Mouse (Mus musculus) liver, embryonic 15.5 days (tissue): ENCODE measurements around the gene Coq8a. TPM values are rescaled to one million over a fixed set of nuclear protein-coding genes. Genes with fewer than 3 reads are reported as not detected.

Experiments used
- ATAC-seq: fragments of 200-750 bp; cut with Nextera tagmentation; 2 replicates; pipeline ENCODE4 v1.8.0; 2017; ENCODE audit warnings: moderate number of reproducible peaks, mild to moderate bottlenecking, moderate library complexity; ENCODE audit not compliant: insufficient read depth
- H3K27ac ChIP-seq: fragments of 300-500 bp; sonication (generic); replicated peaks from 2 replicates; pipeline ENCODE4 v1.5.1; 2015; ENCODE audit warnings: mild to moderate bottlenecking, inconsistent platforms
- H3K27me3 ChIP-seq: fragments of 300-500 bp; sonication (generic); 2 replicates; pipeline ENCODE4 v1.6.1; 2015; ENCODE audit warnings: mild to moderate bottlenecking, inconsistent platforms
- H3K36me3 ChIP-seq: fragments of 300-500 bp; sonication (generic); replicated peaks from 2 replicates; pipeline ENCODE4 v1.6.1; 2015; ENCODE audit warnings: moderate library complexity, mild to moderate bottlenecking, inconsistent platforms
- H3K4me1 ChIP-seq: fragments of 300-500 bp; sonication (generic); replicated peaks from 2 replicates; pipeline ENCODE4 v1.6.1; 2015; ENCODE audit warnings: inconsistent platforms
- H3K4me2 ChIP-seq: fragments of 300-500 bp; sonication (generic); 2 replicates; pipeline ENCODE4 v1.6.1; 2015; ENCODE audit warnings: moderate library complexity, mild to moderate bottlenecking, inconsistent platforms
- H3K4me3 ChIP-seq: fragments of 300-500 bp; sonication (generic); replicated peaks from 2 replicates; pipeline ENCODE4 v1.5.1; 2015; ENCODE audit warnings: mild to moderate bottlenecking, inconsistent platforms
- H3K9ac ChIP-seq: fragments of 300-500 bp; sonication (generic); 2 replicates; pipeline ENCODE4 v1.6.1; 2015; ENCODE audit warnings: moderate library complexity, mild to moderate bottlenecking, inconsistent platforms
- H3K9me3 ChIP-seq: fragments of 300-500 bp; sonication (generic); replicated peaks from 2 replicates; pipeline ENCODE4 v1.6.1; 2016; ENCODE audit warnings: inconsistent platforms
- WGBS: fragments of 180-500 bp; shearing (Covaris S2); methylation state at CpG from one replicate; pipeline ENCODE4 v1.1.7; 2015; ENCODE audit warnings: mixed read lengths; ENCODE audit not compliant: insufficient replicate concordance; 5-methylcytosine and 5-hydroxymethylcytosine counted together
- polyA plus RNA-seq: library from polyadenylated mRNA; unstranded; fragments of >200 nt; fragmentation: Nextera tagmentation; extraction: Ambion mirVana; gene quantifications from 2 replicates; pipeline ENCODE4 v1.2.1, GENCODE M21; 2015

The Coq8a gene
- polyA plus RNA-seq, 1 experiment from 2014 or later, result 25.3 TPM

- H3K27me3 ChIP-seq, result no peaks in the 10 kb centered on the region
- no peak overlapping the region for H3K9ac ChIP-seq
- H3K9me3 ChIP-seq, result no peaks in the 10 kb centered on the region
- H3K36me3 ChIP-seq, result 0 out of 2 replicates have a peak, but pooled peaks cover 4% of the 10 kb centered on the region
- H3K4me2 ChIP-seq, result no peak overlapping the region
- H3K27ac ChIP-seq, result no peak overlapping the region
- H3K4me3 ChIP-seq, result no peak overlapping the region
- ATAC-seq, result no peak
- 60% methylated on average over 5 of the region's 5 CpGs for WGBS
- H3K4me1 ChIP-seq, result peaks cover 44% of the 10 kb centered on the region
Observed at GRCm38 (mm10) chr1:180185877-180186276, 13.5 kb downstream of the Coq8a start.

GRCm38 (mm10) chr1:180184768-180185167, 14.6 kb downstream of the Coq8a start:
- WGBS, result 15% methylated on average over 7 of the region's 7 CpGs
- no peak overlapping the region for H3K27ac ChIP-seq

DNA sequence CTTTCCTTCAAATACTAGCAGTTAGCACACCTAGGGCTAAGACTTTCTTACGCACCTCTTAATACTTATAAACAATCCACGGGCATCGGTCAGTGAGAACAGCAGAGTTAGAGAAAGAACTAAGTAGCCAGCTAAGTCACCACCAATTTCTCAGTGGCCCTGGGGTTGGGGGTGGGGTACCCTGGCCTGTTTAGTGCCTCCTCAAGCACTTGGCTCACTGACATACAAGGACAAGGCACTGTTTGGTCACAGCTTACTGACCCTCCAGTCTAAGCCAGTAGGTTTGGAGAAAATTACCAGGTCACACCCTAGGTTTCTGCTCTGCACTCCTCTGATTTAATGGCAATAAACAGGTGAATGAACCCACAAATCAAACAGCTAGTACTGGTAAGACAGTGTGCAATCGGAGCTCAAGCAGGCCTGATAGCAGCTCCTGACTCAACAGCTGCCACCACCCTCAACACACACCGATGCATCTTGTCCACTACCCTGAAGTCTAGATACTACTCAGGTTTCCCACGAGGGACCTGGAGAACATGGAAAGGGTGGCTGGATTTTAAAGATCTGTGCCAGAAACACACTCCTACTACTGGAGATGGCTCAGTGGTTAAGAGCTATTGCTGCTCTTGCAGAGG, 15.8 kb downstream of the Coq8a start:
- 71% methylated on average over 6 of the region's 6 CpGs for whole genome bisulfite sequencing
- 0 out of 2 replicates have a peak, but pooled peaks cover 4% of the 10 kb centered on the region for H3K36me3 ChIP-seq
- peak overlapping the region; percentile 64; the same call in 1 of the 2 replicates for H3K27ac ChIP-seq
- no peaks in the 10 kb centered on the region for H3K27me3 ChIP-seq
- peaks cover 44% of the 10 kb centered on the region for H3K4me1 ChIP-seq
- H3K9me3 ChIP-seq, result no peaks in the 10 kb centered on the region
- no peak overlapping the region for H3K4me3 ChIP-seq
- H3K4me2 ChIP-seq, result peak overlapping the region; percentile 39; the same call in 1 of the 2 replicates
- H3K9ac ChIP-seq, result no peak overlapping the region
- no peak for ATAC-seq

More at GRCm38 (mm10) chr1:180184768-180185167, 14.6 kb downstream of the Coq8a start:
- 0 out of 2 replicates have a peak, but pooled peaks cover 4% of the 10 kb centered on the region for H3K36me3 ChIP-seq
- 0 out of 2 replicates have a peak overlapping the region, but pooled peaks have one; percentile 25 for H3K4me2 ChIP-seq
- peak; percentile 44 for ATAC-seq
- no peak overlapping the region for H3K9ac ChIP-seq
- H3K4me3 ChIP-seq, result no peak overlapping the region
- H3K4me1 ChIP-seq, result peaks cover 44% of the 10 kb centered on the region
- no peaks in the 10 kb centered on the region for H3K27me3 ChIP-seq
- no peaks in the 10 kb centered on the region for H3K9me3 ChIP-seq

- peak overlapping the region; percentile 17; the same call in 1 of the 2 replicates for H3K4me3 ChIP-seq
- H3K9ac ChIP-seq, result no peak overlapping the region
- no peaks in the 10 kb centered on the region for H3K9me3 ChIP-seq
- H3K4me1 ChIP-seq, result peaks cover 47% of the 10 kb centered on the region
- H3K27ac ChIP-seq, result peak overlapping the region; percentile 74
- H3K27me3 ChIP-seq, result no peaks in the 10 kb centered on the region
- H3K36me3 ChIP-seq, result no peaks in the 10 kb centered on the region
- peak; percentile 73 for ATAC-seq
- 60% methylated on average over 3 of the region's 3 CpGs for WGBS
- H3K4me2 ChIP-seq, result peak overlapping the region; percentile 39
Observed at GRCm38 (mm10) chr1:180182731-180183130, 16.7 kb downstream of the Coq8a start.

DNA sequence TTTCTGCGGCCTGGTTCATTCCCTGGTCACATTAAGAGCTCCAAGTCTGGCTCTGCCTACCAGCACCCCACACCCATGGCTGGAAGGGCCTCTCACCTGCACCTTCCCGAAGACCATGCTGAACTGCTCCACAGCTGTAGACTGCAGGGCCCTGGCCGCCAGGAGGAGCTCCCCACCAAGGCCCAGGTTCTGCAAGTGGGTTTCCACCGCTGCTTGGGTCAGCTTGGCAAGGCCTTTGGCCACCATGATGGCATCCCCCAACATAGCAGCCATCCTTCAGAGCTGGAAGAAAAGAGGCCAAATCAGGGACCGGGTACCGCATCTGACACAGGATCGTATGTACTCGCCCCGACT, 17.5 kb downstream of the Coq8a start:
- Histone ChIP-seq H3K9me3 (no peaks in the 10 kb centered on the region), H3K36me3 (no peaks in the 10 kb centered on the region), H3K9ac (no peak overlapping the region), H3K27me3 (no peaks in the 10 kb centered on the region), H3K4me3 (no peak overlapping the region), H3K27ac (peak overlapping the region; percentile 74), H3K4me2 (0 out of 2 replicates have a peak overlapping the region, but pooled peaks have one; percentile 8), H3K4me1 (peaks cover 47% of the 10 kb centered on the region)
- no peak for ATAC-seq
- 81% methylated on average over 9 of the region's 9 CpGs for WGBS

GRCm38 (mm10) chr1:180181304-180181965, 18.0 kb downstream of the Coq8a start:
- no peaks in the 10 kb centered on the region for H3K9me3 ChIP-seq
- peaks cover 52% of the 10 kb centered on the region for H3K4me1 ChIP-seq
- H3K9ac ChIP-seq, result no peak overlapping the region
- no peaks in the 10 kb centered on the region for H3K36me3 ChIP-seq
- 76% methylated on average over 7 of the region's 7 CpGs for WGBS
- H3K27ac ChIP-seq, result peak overlapping the region; percentile 74; the same call in 1 of the 2 replicates
- no peak overlapping the region for H3K4me2 ChIP-seq
- no peak overlapping the region for H3K4me3 ChIP-seq
- H3K27me3 ChIP-seq, result no peaks in the 10 kb centered on the region
- ATAC-seq, result no peak

- H3K9ac ChIP-seq, result no peak overlapping the region
- H3K27me3 ChIP-seq, result no peaks in the 10 kb centered on the region
- peaks cover 50% of the 10 kb centered on the region for H3K4me1 ChIP-seq
- no peak overlapping the region for H3K27ac ChIP-seq
- no peak for ATAC-seq
- 87% methylated on average over 2 of the region's 2 CpGs for WGBS
- no peak overlapping the region for H3K4me2 ChIP-seq
- H3K9me3 ChIP-seq, result no peaks in the 10 kb centered on the region
- no peaks in the 10 kb centered on the region for H3K36me3 ChIP-seq
- no peak overlapping the region for H3K4me3 ChIP-seq
Observed at GRCm38 (mm10) chr1:180179840-180180239, 19.6 kb downstream of the Coq8a start.

DNA sequence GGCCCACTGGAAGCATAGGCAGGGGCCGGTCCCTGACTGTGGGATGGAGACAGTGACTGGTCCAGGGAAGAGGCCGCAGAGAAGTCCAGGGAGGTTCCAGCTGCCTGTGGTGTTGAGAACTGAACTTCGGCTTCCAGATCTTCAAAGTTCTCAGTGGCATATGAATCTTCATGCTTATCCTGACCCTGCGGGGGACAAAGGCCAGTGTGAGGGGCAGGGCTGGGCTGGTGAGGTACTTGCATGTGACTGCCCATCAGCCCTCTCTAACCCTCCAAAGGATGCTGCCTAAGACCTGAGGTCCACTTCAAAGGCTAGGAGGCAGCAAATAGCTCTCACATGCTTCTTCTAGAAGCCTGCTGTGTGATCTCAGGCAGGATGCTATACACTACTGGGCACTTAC, 20.3 kb downstream of the Coq8a start:
- 77% methylated on average over 4 of the region's 4 CpGs for WGBS
- H3K4me1 ChIP-seq, result peaks cover 44% of the 10 kb centered on the region
- ATAC-seq, result no peak

DNA sequence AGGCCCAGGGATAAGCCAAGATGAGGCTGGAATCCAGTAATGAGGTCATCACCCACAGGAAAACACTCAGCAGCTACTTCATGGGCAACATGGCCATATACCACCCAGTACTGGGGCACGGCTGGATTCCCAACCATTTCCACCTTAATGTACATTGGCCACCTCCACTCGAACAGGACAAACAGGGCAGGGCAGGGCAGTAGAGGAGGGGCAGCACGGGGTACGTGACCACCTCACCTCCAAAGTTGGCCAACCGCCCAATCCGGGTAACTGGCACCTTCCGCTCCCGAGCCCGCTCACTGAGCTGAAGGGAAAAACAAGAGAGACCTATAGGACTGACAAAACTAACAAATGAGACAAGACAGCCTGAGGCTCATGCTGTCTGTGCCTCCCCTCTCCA, 21.1 kb downstream of the Coq8a start:
- Histone ChIP-seq H3K27me3 (no peaks in the 10 kb centered on the region), H3K4me2 (no peak overlapping the region), H3K4me3 (no peak overlapping the region), H3K4me1 (peaks cover 37% of the 10 kb centered on the region), H3K9ac (no peak overlapping the region), H3K27ac (no peak overlapping the region), H3K36me3 (no peaks in the 10 kb centered on the region), H3K9me3 (no peaks in the 10 kb centered on the region)
- 85% methylated on average over 9 of the region's 9 CpGs for WGBS
- no peak for ATAC-seq

More for the DNA sequence above, 20.3 kb downstream of the Coq8a start:
- H3K9ac ChIP-seq, result no peak overlapping the region
- H3K36me3 ChIP-seq, result no peaks in the 10 kb centered on the region
- H3K27ac ChIP-seq, result no peak overlapping the region
- H3K4me2 ChIP-seq, result no peak overlapping the region
- H3K4me3 ChIP-seq, result no peak overlapping the region
- no peaks in the 10 kb centered on the region for H3K27me3 ChIP-seq
- no peaks in the 10 kb centered on the region for H3K9me3 ChIP-seq

- no peak for ATAC-seq
- Histone ChIP-seq H3K4me3 (no peak overlapping the region), H3K27ac (no peak overlapping the region), H3K4me1 (peaks cover 26% of the 10 kb centered on the region), H3K9me3 (no peaks in the 10 kb centered on the region), H3K9ac (no peak overlapping the region), H3K36me3 (0 out of 2 replicates have a peak, but pooled peaks cover under 1% of the 10 kb centered on the region), H3K27me3 (no peaks in the 10 kb centered on the region), H3K4me2 (no peak overlapping the region)
- 34% methylated on average over 1 of the region's 1 CpGs for WGBS
Observed at GRCm38 (mm10) chr1:180176784-180177183, 22.6 kb downstream of the Coq8a start.

- Histone ChIP-seq H3K9me3 (no peaks in the 10 kb centered on the region), H3K4me2 (no peak overlapping the region), H3K27me3 (no peaks in the 10 kb centered on the region), H3K36me3 (0 out of 2 replicates have a peak, but pooled peaks cover 10% of the 10 kb centered on the region), H3K9ac (no peak overlapping the region), H3K27ac (no peak overlapping the region), H3K4me3 (no peak overlapping the region), H3K4me1 (peaks cover 19% of the 10 kb centered on the region)
- ATAC-seq, result peak; percentile 23; the same call in 1 of the 2 replicates
- WGBS, result 51% methylated on average over 8 of the region's 8 CpGs
Observed at GRCm38 (mm10) chr1:180175635-180176034, 23.8 kb downstream of the Coq8a start.
